Mouse (Mus musculus) liver, embryonic 14.5 days (tissue): Measurements from ENCODE around the gene Gm13697. TPM values are rescaled to one million over a fixed set of nuclear protein-coding genes. Genes with fewer than 3 reads are reported as not detected.
A peak's percentile ranks its signal among the peaks of the same experiment; 100 is the strongest.
"Not testable (repeated sequence)": the region's sequence is repeated elsewhere in the genome, so short reads cannot be mapped to it uniquely, and the experiment has no call there.

ENCODE experiments used
- ATAC-seq: fragments of 200-750 bp; cut with Nextera tagmentation; 2 replicates; pipeline ENCODE4 v1.8.0; 2017; ENCODE audit warnings: moderate number of reproducible peaks, mild to moderate bottlenecking, moderate library complexity; ENCODE audit not compliant: insufficient read depth
- DNase-seq, 3 experiments: peaks; one replicate each; pipeline ENCODE4 v3.0.0-alpha.2; 2012 to 2013; ENCODE audit warnings: low read depth in 3 of 3, low spot score in 3 of 3
- H3K27ac ChIP-seq: fragments of 300-500 bp; sonication (generic); 2 replicates; pipeline ENCODE4 v1.5.1; 2014; ENCODE audit warnings: moderate library complexity, mild to moderate bottlenecking, control low read depth, inconsistent platforms
- H3K27me3 ChIP-seq: fragments of 300-500 bp; sonication (generic); 2 replicates; pipeline ENCODE4 v1.6.1; 2014; ENCODE audit warnings: mild to moderate bottlenecking, low read length, moderate library complexity; ENCODE audit not compliant: control insufficient read depth, insufficient read depth
- H3K36me3 ChIP-seq: fragments of 300-500 bp; sonication (generic); replicated peaks from 2 replicates; pipeline ENCODE4 v1.6.1; 2014; ENCODE audit warnings: low read depth; ENCODE audit not compliant: control insufficient read depth, insufficient read depth
- H3K4me1 ChIP-seq, 2 experiments: fragments of 200-500 bp in 1 of 2; fragments of 300-500 bp in 1 of 2; sonication (generic) in 1 of 2; replicated peaks; 2 replicates each; pipeline ENCODE4 v1.6.1; 2012 to 2014; ENCODE audit warnings: antibody characterized with exemption in 1 of 2, inconsistent platforms in 1 of 2, low read length in 1 of 2; ENCODE audit not compliant: control insufficient read depth in 2 of 2, insufficient read depth in 2 of 2
- H3K4me2 ChIP-seq: fragments of 300-500 bp; sonication (generic); 2 replicates; pipeline ENCODE4 v1.6.1; 2014; ENCODE audit warnings: low read depth, mild to moderate bottlenecking, control low read depth, moderate library complexity
- H3K4me3 ChIP-seq, 2 experiments: fragments of 200-500 bp in 1 of 2; fragments of 300-500 bp in 1 of 2; sonication (generic) in 1 of 2; 2 replicates each; pipeline ENCODE4 v1.5.1; 2012 to 2014; ENCODE audit warnings: low read depth in 2 of 2, low read length in 2 of 2, mild to moderate bottlenecking in 2 of 2, control low read depth in 1 of 2, inconsistent platforms in 1 of 2, moderate library complexity in 1 of 2; ENCODE audit not compliant: insufficient read depth in 1 of 2
- H3K9ac ChIP-seq: fragments of 300-500 bp; sonication (generic); replicated peaks from 2 replicates; pipeline ENCODE4 v1.6.1; 2014; ENCODE audit warnings: mild to moderate bottlenecking, control low read depth, moderate library complexity
- H3K9me3 ChIP-seq: fragments of 300-500 bp; sonication (generic); 2 replicates; pipeline ENCODE4 v1.6.1; 2016; ENCODE audit warnings: low read length, mixed read lengths; ENCODE audit not compliant: control insufficient read depth
- CTCF ChIP-seq: IDR thresholded peaks from 2 replicates; pipeline ENCODE4 v1.5.1; 2016; ENCODE audit warnings: antibody characterized with exemption, low read depth, control low read depth
- EP300 ChIP-seq: IDR thresholded peaks from 2 replicates; pipeline ENCODE4 v1.6.1; 2016; ENCODE audit warnings: antibody characterized with exemption, low read depth
- WGBS: fragments of 180-500 bp; shearing (Covaris S2); extraction: QIAGEN DNeasy Blood & Tissue Kit; methylation state at CpG from one replicate; pipeline ENCODE4 v1.1.7; 2014; ENCODE audit not compliant: insufficient replicate concordance; 5-methylcytosine and 5-hydroxymethylcytosine counted together
- polyA plus RNA-seq, 2 experiments: library from polyadenylated mRNA; depleted of rRNA in 1 of 2; stranded (reverse) in 1 of 2; unstranded in 1 of 2; fragments of >200 nt; fragmentation: Nextera tagmentation in 1 of 2; extraction: Ambion mirVana in 1 of 2; gene quantifications; 2 replicates each; pipeline versions ENCODE4 v1.2.1 to v1.2.3; 2012 to 2014

Gene Gm13697
- polyA plus RNA-seq, 2 experiments, result not detected

- not testable (repeated sequence) for H3K27ac ChIP-seq, H3K4me1 ChIP-seq, H3K36me3 ChIP-seq, H3K9ac ChIP-seq, H3K4me3 ChIP-seq, H3K9me3 ChIP-seq, H3K27me3 ChIP-seq, H3K4me2 ChIP-seq, ATAC-seq, DNase-seq
- no CpG with 5 or more reads among the region's 6 CpGs for WGBS
Observed at GRCm38 (mm10) chr2:83978633-83979032, 5.9 kb upstream of the Gm13697 start, which contains the start of gene Gm13694. Gene Gm13694, plus strand, starts transcription at chr2:83978933.

GRCm38 (mm10) chr2:83990253-83990652 lies 5.7 kb downstream of the Gm13697 start, which contains the start of gene Gm13691:
Gene Gm13691, plus strand, starts transcription at chr2:83990553.
- not testable (repeated sequence) for H3K4me2 ChIP-seq, DNase-seq, ATAC-seq, H3K36me3 ChIP-seq, H3K9ac ChIP-seq, H3K4me3 ChIP-seq, H3K9me3 ChIP-seq, H3K27me3 ChIP-seq, H3K4me1 ChIP-seq, H3K27ac ChIP-seq
- WGBS, result no CpG with 5 or more reads among the region's 6 CpGs

GRCm38 (mm10) chr2:83993639-83994255 lies 9.2 kb downstream of the Gm13697 start:
- H3K27me3 ChIP-seq, H3K27ac ChIP-seq, H3K4me1 ChIP-seq, H3K9me3 ChIP-seq, H3K9ac ChIP-seq, DNase-seq, H3K4me3 ChIP-seq, H3K36me3 ChIP-seq: not testable (repeated sequence)
- ATAC-seq, result peak; percentile 68
- WGBS, result 12% methylated on average over 7 of the region's 9 CpGs
- H3K4me2 ChIP-seq, result 0 out of 2 replicates have a peak overlapping the region, but pooled peaks have one; percentile 20

DNA sequence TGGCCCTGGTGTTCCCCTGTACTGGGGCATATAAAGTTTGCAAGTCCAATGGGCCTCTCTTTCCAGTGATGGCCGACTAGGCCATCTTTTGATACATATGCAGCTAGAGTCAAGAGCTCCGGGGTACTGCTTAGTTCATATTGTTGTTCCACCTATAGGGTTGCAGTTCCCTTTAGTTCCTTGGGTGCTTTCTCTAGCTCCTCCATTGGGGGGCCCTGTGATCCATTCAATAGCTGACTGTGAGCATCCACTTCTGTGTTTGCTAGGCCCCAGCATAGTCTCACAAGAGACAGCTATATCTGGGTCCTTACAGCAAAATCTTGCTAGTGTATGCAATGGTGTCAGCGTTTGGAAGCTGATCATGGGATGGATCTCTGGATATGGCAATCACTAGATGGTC lies 10.0 kb downstream of the Gm13697 start:
- not testable (repeated sequence) for H3K4me3 ChIP-seq, H3K27me3 ChIP-seq, H3K27ac ChIP-seq, H3K36me3 ChIP-seq, DNase-seq, ATAC-seq, H3K9me3 ChIP-seq, H3K4me2 ChIP-seq, H3K4me1 ChIP-seq, H3K9ac ChIP-seq
- WGBS, result no CpG with 5 or more reads among the region's 3 CpGs

DNA sequence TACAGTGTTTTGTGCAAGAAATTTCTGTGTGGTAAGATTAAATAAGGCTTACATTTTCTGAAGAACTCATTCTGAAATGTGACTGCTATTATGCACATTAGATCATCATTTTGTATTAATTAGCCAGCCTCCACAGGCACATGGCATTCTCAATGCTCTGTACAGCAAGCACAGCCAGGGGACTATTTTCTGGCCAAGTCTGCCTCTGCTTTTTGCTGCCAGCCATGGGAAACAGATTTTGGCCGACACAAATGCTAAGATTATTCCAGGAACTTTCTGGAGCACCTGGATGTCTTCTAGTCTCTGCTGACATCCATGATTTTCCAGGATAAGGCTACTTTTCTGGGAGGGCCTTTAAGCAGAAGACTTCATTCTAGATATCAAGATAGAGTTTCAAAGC lies 24.4 kb downstream of the Gm13697 start:
- ATAC-seq, result no peak
- Histone ChIP-seq H3K36me3 (no peaks in the 10 kb centered on the region), H3K4me3 (no peak overlapping the region), H3K27me3 (no peaks in the 10 kb centered on the region), H3K4me2 (no peak overlapping the region), H3K4me1 (peaks cover 0 to 2% of the 10 kb centered on the region in 2 experiments; a peak in 1 of 4 replicates), H3K27ac (no peak overlapping the region), H3K9me3 (no peaks in the 10 kb centered on the region), H3K9ac (no peak overlapping the region)
- 40% methylated on average over 1 of the region's 1 CpGs for WGBS
- no peak for DNase-seq
- TF ChIP-seq CTCF (no peak), EP300 (no peak)
